In genomic region chr9:42053591-42054190, GRCm38 (mm10) we compare ENCODE assay signal across 12 mouse cellular contexts.
A peak's percentile ranks its signal among the peaks of the same experiment; 100 is the strongest.
DNase-seq lines count a peak whose midpoint lies in the region; ATAC-seq and TF ChIP-seq lines count a peak whose summit lies in the region.
"Had no signal": no experiment of that assay in that cellular context is flagged by ENCODE, and none has a peak within 500 bp of the region (broad histone marks: within the 10 kb centered on the region; RNA-seq: fewer than 3 reads in every experiment).

No protein-coding gene starts in this region.

- no peak for TF ChIP-seq CTCF in layer of hippocampus, adult 2 months (conservative IDR thresholded peaks at IDR 0.05)

- H3K27ac ChIP-seq in layer of hippocampus, adult 2 months: peak overlapping the region; percentile 91
- H3K27ac ChIP-seq: liver, embryonic 14.5 days; neural tube, embryonic 12.5 days had no signal

- DNase-seq in gastrocnemius, adult 18-20 months (ENCODE audit: low spot score): peak; percentile 63
- no peak for DNase-seq in gastrocnemius, postnatal 4 days (ENCODE audit: low spot score in 2 of 2)
- DNase-seq in layer of hippocampus, adult 18-20 months (ENCODE audit: low spot score in 2 of 2): peak; percentile 57 to 83
- no peak for DNase-seq in layer of hippocampus, adult 9-10 months (ENCODE audit: low spot score)
- peak; percentile 71 for DNase-seq in brain, adult 2 months (ENCODE audit: low read depth, low spot score)
- peak in 1 of 2 experiments; percentile 71 for DNase-seq in layer of hippocampus, adult 2 months (ENCODE audit: low spot score in 2 of 2)
- no peak for DNase-seq in urinary bladder, postnatal 14 days (ENCODE audit: low spot score)
- DNase-seq: thymus, postnatal 4 days had no signal

- ATAC-seq in granulocyte monocyte progenitor cell, adult 5-6 weeks (replicated peaks; ENCODE audit: poor library complexity, severe bottlenecking): no peak
- ATAC-seq: activated CD4-positive, CD25-positive, alpha-beta regulatory T cell, adult 4 months had no signal

- H3K4me3 ChIP-seq in layer of hippocampus, adult 2 months: no peak overlapping the region
- H3K4me3 ChIP-seq: neural tube, embryonic 12.5 days had no signal

Comparison
In these comparisons a context has a peak if more than half of its experiments do, and no peak if none do; other contexts are left out.
1. DNase-seq: peak in gastrocnemius, adult 18-20 months (single experiment), layer of hippocampus, adult 18-20 months (2 of 2) and brain, adult 2 months (single experiment); none in gastrocnemius, postnatal 4 days (0 of 2), layer of hippocampus, adult 9-10 months (single experiment) and urinary bladder, postnatal 14 days (single experiment).